Mouse (Mus musculus) stomach, postnatal 0 days (tissue): ENCODE data around the gene Wwox. TPM values are rescaled to one million over a fixed set of nuclear protein-coding genes. Genes with fewer than 3 reads are reported as not detected.
A peak's percentile ranks its signal among the peaks of the same experiment; 100 is the strongest.

Experiments
- ATAC-seq: fragments of 200-750 bp; cut with Nextera tagmentation; 2 replicates; pipeline ENCODE4 v1.8.0; 2017; ENCODE audit not compliant: low FRiP score, low TSS enrichment
- DNase-seq: peaks from one replicate; pipeline ENCODE4 v3.0.0-alpha.2; 2016; ENCODE audit warnings: low spot score
- H3K27ac ChIP-seq: fragments of 300-500 bp; sonication (generic); replicated peaks from 2 replicates; pipeline ENCODE4 v1.5.1; 2014; ENCODE audit warnings: mild to moderate bottlenecking, control low read depth
- H3K27me3 ChIP-seq: fragments of 300-500 bp; sonication (generic); 2 replicates; pipeline ENCODE4 v1.6.1; 2014; ENCODE audit warnings: low read length; ENCODE audit not compliant: control insufficient read depth, insufficient read depth
- H3K36me3 ChIP-seq: fragments of 300-500 bp; sonication (generic); 2 replicates; pipeline ENCODE4 v1.6.1; 2014; ENCODE audit warnings: low read length, mixed read lengths; ENCODE audit not compliant: control insufficient read depth, insufficient read depth
- H3K4me1 ChIP-seq: fragments of 300-500 bp; sonication (generic); replicated peaks from 2 replicates; pipeline ENCODE4 v1.6.1; 2014; ENCODE audit warnings: antibody characterized with exemption; ENCODE audit not compliant: control insufficient read depth, insufficient read depth
- H3K4me2 ChIP-seq: fragments of 300-500 bp; sonication (generic); replicated peaks from 2 replicates; pipeline ENCODE4 v1.6.1; 2014; ENCODE audit warnings: low read depth, mild to moderate bottlenecking, control low read depth, moderate library complexity
- H3K4me3 ChIP-seq: fragments of 300-500 bp; sonication (generic); 2 replicates; pipeline ENCODE4 v1.5.1; 2014; ENCODE audit warnings: low read depth, low read length, control low read depth
- H3K9ac ChIP-seq: fragments of 300-500 bp; sonication (generic); 2 replicates; pipeline ENCODE4 v1.6.1; 2014; ENCODE audit warnings: mild to moderate bottlenecking, low read length, control low read depth, mixed read lengths
- H3K9me3 ChIP-seq: fragments of 300-500 bp; sonication (generic); 2 replicates; pipeline ENCODE4 v1.6.1; 2016; ENCODE audit warnings: low read length; ENCODE audit not compliant: control insufficient read depth
- CTCF ChIP-seq: IDR thresholded peaks from 2 replicates; pipeline ENCODE4 v1.5.1; 2016; ENCODE audit warnings: antibody characterized with exemption, low read depth, mild to moderate bottlenecking, moderate library complexity
- EP300 ChIP-seq: optimal IDR thresholded peaks from 2 replicates; pipeline ENCODE3; 2016; ENCODE audit warnings: antibody characterized with exemption
- WGBS: fragments of 180-500 bp; shearing (Covaris S2); extraction: QIAGEN DNeasy Blood & Tissue Kit; methylation state at CpG from one replicate; pipeline ENCODE4 v1.1.7; 2014; 5-methylcytosine and 5-hydroxymethylcytosine counted together
- polyA plus RNA-seq: library from polyadenylated mRNA; unstranded; fragments of >200 nt; fragmentation: Nextera tagmentation; extraction: Ambion mirVana; gene quantifications from 2 replicates; pipeline ENCODE4 v1.2.1, GENCODE M21; 2015

Wwox gene
- polyA plus RNA-seq, 1 experiment from 2014 or later = 9.2 TPM

DNA sequence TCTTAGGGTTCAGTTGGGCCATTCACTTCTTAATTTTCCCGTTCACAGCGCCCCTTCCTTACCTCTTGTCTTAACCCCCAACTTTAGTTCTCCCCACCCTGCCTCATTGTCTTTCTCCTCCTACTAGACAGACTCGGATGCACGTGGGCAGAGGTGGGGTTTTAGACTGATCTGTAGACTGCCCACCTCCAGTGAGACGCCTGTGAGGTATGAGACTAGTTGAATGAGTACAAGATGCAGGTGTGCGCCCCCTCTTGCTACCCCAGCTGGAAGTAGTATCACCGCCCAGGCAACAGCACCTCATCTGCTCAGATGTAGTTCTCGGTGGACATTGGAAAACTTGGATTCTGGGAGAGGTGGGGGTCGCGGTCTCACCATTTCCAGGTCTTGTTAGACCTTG is 437.8 kb downstream of the Wwox start:
- H3K36me3 ChIP-seq = no peaks in the 10 kb centered on the region
- H3K4me2 ChIP-seq = no peak overlapping the region
- TF ChIP-seq CTCF (no peak), EP300 (no peak)
- H3K9me3 ChIP-seq = no peaks in the 10 kb centered on the region
- 90% methylated on average over 10 of the region's 10 CpGs for WGBS
- ATAC-seq (no peak), DNase-seq (no peak)
- H3K4me3 ChIP-seq = no peak overlapping the region
- no peaks in the 10 kb centered on the region for H3K4me1 ChIP-seq
- no peak overlapping the region for H3K27ac ChIP-seq
- H3K9ac ChIP-seq = no peak overlapping the region
- H3K27me3 ChIP-seq = no peaks in the 10 kb centered on the region

DNA sequence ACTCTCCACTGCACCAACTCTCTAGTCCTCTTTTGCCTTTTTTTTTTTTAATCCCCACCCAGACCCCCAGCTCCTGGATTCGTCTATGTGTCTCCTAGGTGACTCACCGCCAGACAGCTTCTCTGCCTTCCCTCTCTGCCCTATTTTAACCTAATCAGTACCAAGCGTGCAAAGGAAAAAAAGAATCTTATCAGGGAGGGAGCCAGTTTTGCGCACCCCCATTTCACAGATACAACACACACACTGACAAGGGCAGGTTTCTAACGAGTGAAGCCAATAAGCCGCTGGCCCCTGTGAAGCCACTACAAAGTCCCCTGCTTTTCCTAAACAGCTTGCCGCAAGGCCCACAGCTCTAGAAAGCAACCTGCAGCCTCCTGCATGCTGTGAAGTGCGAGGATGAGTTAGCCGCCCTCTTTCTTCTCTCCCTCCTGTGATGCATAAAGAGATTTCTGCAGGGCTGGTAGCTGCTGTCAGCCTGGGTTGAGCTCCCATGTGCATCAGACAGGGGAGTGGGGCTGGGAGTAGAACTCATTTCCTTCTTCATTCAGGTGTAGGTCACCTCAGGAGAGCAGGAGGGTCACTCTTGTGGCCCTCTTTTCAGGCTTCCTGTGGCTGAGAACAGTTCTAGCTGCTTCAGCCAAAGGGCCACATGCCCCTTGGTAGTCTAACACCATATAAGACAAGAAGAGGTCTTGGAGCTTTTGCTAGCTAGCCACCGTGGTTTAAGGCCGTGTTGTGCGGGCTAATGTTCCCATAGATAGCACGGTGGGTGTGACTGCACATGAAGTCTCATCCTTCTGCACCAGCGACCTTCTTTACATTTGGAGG is 439.2 kb downstream of the Wwox start:
- no peak for DNase-seq
- ATAC-seq = no peak
- H3K27ac ChIP-seq = no peak overlapping the region
- H3K4me3 ChIP-seq = no peak overlapping the region
- TF ChIP-seq EP300 (no peak), CTCF (no peak)
- WGBS = 81% methylated on average over 14 of the region's 14 CpGs
- H3K9me3 ChIP-seq = no peaks in the 10 kb centered on the region
- H3K36me3 ChIP-seq = no peaks in the 10 kb centered on the region
- H3K27me3 ChIP-seq = no peaks in the 10 kb centered on the region
- H3K9ac ChIP-seq = no peak overlapping the region
- H3K4me1 ChIP-seq = no peaks in the 10 kb centered on the region
- H3K4me2 ChIP-seq = no peak overlapping the region

DNA sequence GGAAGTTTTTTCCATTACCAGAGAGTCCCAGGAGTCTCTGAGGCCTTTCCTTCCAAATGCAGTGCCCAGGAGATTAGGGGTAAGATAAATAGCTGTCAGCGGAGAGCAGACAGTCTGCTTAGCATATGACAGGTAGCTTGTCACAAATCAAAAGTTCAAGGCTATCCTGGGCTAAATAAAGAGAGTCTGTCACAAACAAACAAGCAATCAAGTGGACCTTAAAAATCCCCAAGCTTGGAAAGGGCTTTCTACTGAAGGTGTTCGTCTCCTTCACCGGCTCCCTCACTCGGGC is 439.8 kb downstream of the Wwox start:
- H3K4me2 ChIP-seq = no peak overlapping the region
- no peaks in the 10 kb centered on the region for H3K9me3 ChIP-seq

GRCm38 (mm10) chr8:114879678-114880077 is 440.2 kb downstream of the Wwox start:
- no peaks in the 10 kb centered on the region for H3K9me3 ChIP-seq
- H3K4me2 ChIP-seq = no peak overlapping the region
- WGBS = 80% methylated on average over 2 of the region's 2 CpGs
- no peak overlapping the region for H3K27ac ChIP-seq
- no peak overlapping the region for H3K4me3 ChIP-seq
- H3K27me3 ChIP-seq = no peaks in the 10 kb centered on the region
- no peaks in the 10 kb centered on the region for H3K4me1 ChIP-seq
- no peak for DNase-seq
- TF ChIP-seq CTCF = no peak
- no peak for TF ChIP-seq EP300
- ATAC-seq = no peak
- no peak overlapping the region for H3K9ac ChIP-seq
- H3K36me3 ChIP-seq = no peaks in the 10 kb centered on the region

More for the DNA sequence above, 439.8 kb downstream of the Wwox start:
- Histone ChIP-seq H3K27ac (no peak overlapping the region), H3K36me3 (no peaks in the 10 kb centered on the region), H3K4me3 (no peak overlapping the region), H3K9ac (no peak overlapping the region), H3K4me1 (no peaks in the 10 kb centered on the region), H3K27me3 (no peaks in the 10 kb centered on the region)
- 85% methylated on average over 4 of the region's 4 CpGs for WGBS
- ATAC-seq (no peak), DNase-seq (no peak)
- TF ChIP-seq EP300 (no peak), CTCF (no peak)

GRCm38 (mm10) chr8:114880475-114881135 is 441.1 kb downstream of the Wwox start:
- TF ChIP-seq CTCF (no peak), EP300 (no peak)

GRCm38 (mm10) chr8:114881891-114882401 is 442.5 kb downstream of the Wwox start:
- WGBS = 51% methylated on average over 5 of the region's 5 CpGs
- H3K9me3 ChIP-seq = no peaks in the 10 kb centered on the region
- peak; percentile 26 for DNase-seq
- H3K4me1 ChIP-seq = no peaks in the 10 kb centered on the region
- ATAC-seq = peak; percentile 62
- H3K9ac ChIP-seq = no peak overlapping the region
- no peak overlapping the region for H3K4me3 ChIP-seq
- H3K36me3 ChIP-seq = no peaks in the 10 kb centered on the region
- H3K27ac ChIP-seq = no peak overlapping the region
- no peaks in the 10 kb centered on the region for H3K27me3 ChIP-seq
- TF ChIP-seq CTCF (no peak), EP300 (no peak)
- no peak overlapping the region for H3K4me2 ChIP-seq

More at GRCm38 (mm10) chr8:114880475-114881135, 441.1 kb downstream of the Wwox start:
- WGBS = 83% methylated on average over 8 of the region's 8 CpGs
- H3K9ac ChIP-seq = no peak overlapping the region
- no peaks in the 10 kb centered on the region for H3K27me3 ChIP-seq
- H3K9me3 ChIP-seq = no peaks in the 10 kb centered on the region
- no peaks in the 10 kb centered on the region for H3K4me1 ChIP-seq
- H3K36me3 ChIP-seq = no peaks in the 10 kb centered on the region
- no peak overlapping the region for H3K4me2 ChIP-seq
- no peak overlapping the region for H3K4me3 ChIP-seq
- DNase-seq (no peak), ATAC-seq (no peak)
- no peak overlapping the region for H3K27ac ChIP-seq
